Mouse (Mus musculus): ENCODE data around the gene Zdhhc4. TPM values are rescaled to one million over a fixed set of nuclear protein-coding genes. Genes with fewer than 3 reads are reported as not detected.

The Zdhhc4 gene
- total RNA-seq (2017), result 34.3 and 39.5 TPM in 2 replicates

DNA sequence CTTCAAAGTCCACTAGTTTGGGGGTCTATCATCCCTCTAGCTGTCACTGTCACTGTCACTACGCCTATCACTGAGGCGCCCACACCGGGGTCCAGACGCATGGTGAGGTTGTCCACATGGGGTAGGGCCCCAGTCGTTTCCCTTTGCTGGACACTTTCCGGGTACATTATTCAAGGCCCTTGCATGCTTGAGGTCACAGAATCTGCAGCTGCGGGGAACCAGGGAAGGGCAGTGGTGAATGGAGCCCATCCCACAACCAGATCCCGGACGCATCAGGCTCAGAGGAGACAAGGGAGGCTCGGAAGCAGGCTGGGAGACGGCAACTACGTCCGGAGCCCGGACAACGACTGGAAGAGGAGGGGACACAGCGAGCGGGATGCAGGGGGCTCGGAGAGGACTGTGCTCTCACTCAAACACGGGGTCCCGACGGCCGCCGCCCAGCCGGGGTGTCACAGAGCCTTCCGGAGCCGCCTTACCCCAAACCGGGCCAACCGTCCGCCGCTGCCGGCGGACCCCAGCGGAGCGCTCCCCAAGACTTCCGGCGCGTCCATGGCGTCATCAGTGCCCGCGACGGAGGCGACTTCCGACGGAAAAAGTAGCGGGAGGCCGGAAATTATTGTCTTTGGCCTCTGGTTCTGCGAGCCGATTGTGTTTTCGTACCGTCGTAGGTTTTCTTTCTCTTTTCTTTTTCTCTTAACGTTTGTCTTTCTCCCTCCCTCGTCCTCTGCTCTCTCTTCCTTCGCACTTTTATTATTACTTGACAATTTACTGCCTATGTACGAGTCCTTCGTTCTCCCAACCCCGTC is at the start of gene Zdhhc4:
TSS of gene Zdhhc4 (minus strand) at position 567 of the 806 bp plus-strand sequence.
- peak; percentile 76 for ATAC-seq (replicated peaks in 1 of 2; ENCODE audit: insufficient read depth in 1 of 2, low FRiP score in 2 of 2, low TSS enrichment in 1 of 2, low read depth in 1 of 2, poor library complexity in 2 of 2, severe bottlenecking in 2 of 2)

DNA sequence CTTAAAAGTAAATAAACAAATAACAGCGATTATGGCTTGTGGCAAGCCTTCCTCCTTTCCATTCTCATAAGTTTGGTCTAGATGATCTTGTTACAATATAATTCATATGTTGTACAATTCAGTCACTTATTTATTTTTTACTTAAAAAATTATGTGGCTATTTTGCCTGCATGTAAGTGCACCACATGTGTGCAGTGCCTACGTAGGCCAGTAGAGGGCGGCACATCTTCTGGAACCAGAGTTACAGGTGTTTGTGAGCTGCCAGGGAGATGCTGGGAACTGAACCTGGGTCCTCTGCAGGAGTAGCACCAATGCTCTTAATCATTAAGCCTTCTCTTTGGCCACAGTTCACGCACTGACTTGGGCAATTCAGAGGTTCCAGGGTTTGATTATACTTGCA is 47.1 kb upstream of the Zdhhc4 start:
- no peak for ATAC-seq (replicated peaks in 1 of 2; ENCODE audit: insufficient read depth in 1 of 2, low FRiP score in 2 of 2, low TSS enrichment in 1 of 2, low read depth in 1 of 2, poor library complexity in 2 of 2, severe bottlenecking in 2 of 2)

GRCm38 (mm10) chr5:143375242-143375641 is 46.2 kb upstream of the Zdhhc4 start:
- peak; percentile 69 to 75 for ATAC-seq (replicated peaks in 1 of 2; ENCODE audit: insufficient read depth in 1 of 2, low FRiP score in 2 of 2, low TSS enrichment in 1 of 2, low read depth in 1 of 2, poor library complexity in 2 of 2, severe bottlenecking in 2 of 2)

- ATAC-seq (replicated peaks in 1 of 2; ENCODE audit: insufficient read depth in 1 of 2, low FRiP score in 2 of 2, low TSS enrichment in 1 of 2, low read depth in 1 of 2, poor library complexity in 2 of 2, severe bottlenecking in 2 of 2), result no peak
Measured at GRCm38 (mm10) chr5:143372818-143373217, 43.8 kb upstream of the Zdhhc4 start.

DNA sequence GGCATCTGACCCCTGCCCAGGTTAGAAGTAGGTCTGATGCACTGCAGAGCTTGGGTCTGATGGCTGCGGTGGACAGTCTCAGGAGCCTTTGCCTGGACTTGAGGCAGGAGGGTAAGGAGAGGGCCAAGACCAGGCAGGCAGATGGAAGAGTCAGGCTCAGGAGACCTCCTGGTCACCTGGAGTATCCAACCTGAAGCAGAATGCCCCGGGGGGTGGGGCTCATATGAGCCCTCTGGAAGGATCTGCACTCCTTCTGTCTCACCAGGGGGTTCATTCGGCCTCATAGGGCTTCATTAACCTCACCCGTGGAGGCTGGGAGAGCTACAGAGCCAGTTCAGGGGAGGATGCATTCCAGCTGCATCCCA is 42.1 kb upstream of the Zdhhc4 start:
- no peak for ATAC-seq (replicated peaks in 1 of 2; ENCODE audit: insufficient read depth in 1 of 2, low FRiP score in 2 of 2, low TSS enrichment in 1 of 2, low read depth in 1 of 2, poor library complexity in 2 of 2, severe bottlenecking in 2 of 2)

- no peak for ATAC-seq (replicated peaks in 1 of 2; ENCODE audit: insufficient read depth in 1 of 2, low FRiP score in 2 of 2, low TSS enrichment in 1 of 2, low read depth in 1 of 2, poor library complexity in 2 of 2, severe bottlenecking in 2 of 2)
Measured at GRCm38 (mm10) chr5:143370416-143371145, 41.5 kb upstream of the Zdhhc4 start.

- no peak for ATAC-seq (replicated peaks in 1 of 2; ENCODE audit: insufficient read depth in 1 of 2, low FRiP score in 2 of 2, low TSS enrichment in 1 of 2, low read depth in 1 of 2, poor library complexity in 2 of 2, severe bottlenecking in 2 of 2)
Measured at GRCm38 (mm10) chr5:143369611-143370255, 40.7 kb upstream of the Zdhhc4 start.

DNA sequence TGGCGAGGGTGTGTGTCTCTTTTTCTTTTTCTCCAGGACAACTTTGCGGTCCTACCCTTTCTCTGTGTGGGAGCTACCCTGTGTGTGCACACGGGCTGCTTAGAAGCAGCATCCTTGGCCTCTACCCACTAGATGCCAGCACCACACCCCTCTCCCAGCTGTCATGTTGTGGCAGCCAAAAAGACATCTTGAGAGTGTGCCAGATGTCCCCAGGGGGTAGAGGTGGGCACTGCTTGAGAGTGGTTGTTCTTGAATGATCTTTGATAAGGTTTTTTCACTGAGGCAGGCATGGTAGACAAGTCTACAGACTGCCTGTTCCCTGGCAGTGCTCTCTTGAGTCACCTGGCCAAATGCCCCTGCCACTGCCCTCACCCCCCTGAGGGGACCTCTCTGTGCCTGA is 38.9 kb upstream of the Zdhhc4 start:
- ATAC-seq (replicated peaks in 1 of 2; ENCODE audit: insufficient read depth in 1 of 2, low FRiP score in 2 of 2, low TSS enrichment in 1 of 2, low read depth in 1 of 2, poor library complexity in 2 of 2, severe bottlenecking in 2 of 2), result no peak

DNA sequence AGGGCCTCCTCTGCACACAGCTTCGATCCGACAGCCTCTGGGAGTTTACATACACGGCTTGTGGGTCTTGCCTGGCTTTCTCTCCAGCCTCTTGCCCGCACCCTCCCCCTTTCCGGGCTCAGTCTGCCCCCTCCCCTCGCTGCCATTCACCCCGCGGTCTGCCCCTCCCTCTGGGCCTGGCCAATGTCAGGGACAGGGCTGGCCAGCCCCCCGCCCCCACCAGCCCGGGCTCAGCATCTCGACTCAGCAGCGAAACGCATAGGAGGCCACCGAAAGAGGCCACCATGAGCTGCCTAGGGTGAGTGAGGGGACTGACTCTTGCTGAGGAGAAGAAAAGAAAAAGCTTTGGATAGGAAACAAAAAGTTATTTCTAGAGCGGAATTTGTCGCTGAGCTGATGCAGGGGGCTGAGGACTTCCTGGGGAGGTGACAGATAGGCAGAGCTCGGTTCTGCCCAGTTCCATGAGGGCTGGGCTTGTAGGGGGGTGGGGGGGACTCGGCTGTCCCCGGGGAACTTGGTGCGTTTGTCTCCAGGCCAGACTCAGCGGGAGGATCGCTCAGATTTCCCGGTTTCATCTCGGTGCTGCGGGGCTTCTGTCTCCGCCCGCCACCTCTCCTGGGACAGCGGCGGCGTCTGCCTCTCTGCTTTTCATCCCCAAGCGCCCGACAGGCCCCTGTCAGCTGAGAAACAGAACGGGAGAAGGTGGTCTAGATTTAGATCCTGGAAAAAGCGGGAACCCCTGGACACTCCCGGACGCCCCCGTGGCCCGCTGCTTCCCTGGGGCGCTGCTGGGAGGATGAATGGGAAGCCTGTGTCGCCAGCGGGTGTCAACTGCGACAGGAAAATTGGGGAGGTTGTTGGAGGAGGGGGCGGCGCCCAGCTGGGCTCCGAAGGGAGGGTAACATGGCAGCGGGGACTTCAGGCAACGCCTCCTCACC is 34.9 kb upstream of the Zdhhc4 start:
- peak; percentile 6 to 14; a peak in 1 of 4 replicates for ATAC-seq (replicated peaks in 1 of 2; ENCODE audit: insufficient read depth in 1 of 2, low FRiP score in 2 of 2, low TSS enrichment in 1 of 2, low read depth in 1 of 2, poor library complexity in 2 of 2, severe bottlenecking in 2 of 2)

- no peak for ATAC-seq (replicated peaks in 1 of 2; ENCODE audit: insufficient read depth in 1 of 2, low FRiP score in 2 of 2, low TSS enrichment in 1 of 2, low read depth in 1 of 2, poor library complexity in 2 of 2, severe bottlenecking in 2 of 2)
Measured at GRCm38 (mm10) chr5:143361428-143361827, 32.4 kb upstream of the Zdhhc4 start.

- ATAC-seq (replicated peaks in 1 of 2; ENCODE audit: insufficient read depth in 1 of 2, low FRiP score in 2 of 2, low TSS enrichment in 1 of 2, low read depth in 1 of 2, poor library complexity in 2 of 2, severe bottlenecking in 2 of 2), result no peak; a peak in 1 of 4 replicates
Measured at GRCm38 (mm10) chr5:143360000-143360399, 30.9 kb upstream of the Zdhhc4 start.

DNA sequence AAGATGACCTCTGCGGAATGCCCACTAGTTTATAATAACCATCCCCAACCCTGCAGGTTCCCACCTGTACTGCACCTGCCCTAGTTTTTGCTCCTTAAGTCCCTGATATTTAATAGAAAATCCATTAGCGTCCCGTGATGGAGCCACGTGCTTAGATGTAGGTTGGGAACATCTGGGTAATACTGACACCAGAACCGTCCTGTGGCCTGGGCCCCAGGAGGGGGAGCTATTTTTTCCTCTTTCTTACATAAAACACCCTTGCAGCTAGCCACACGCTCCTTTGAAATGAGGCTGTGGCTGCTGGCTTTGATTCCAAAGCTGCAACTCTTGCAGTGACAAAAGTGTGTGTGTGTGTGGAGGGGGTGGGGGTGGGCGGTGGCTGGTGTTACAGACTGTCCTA is 30.2 kb upstream of the Zdhhc4 start:
- no peak for ATAC-seq (replicated peaks in 1 of 2; ENCODE audit: insufficient read depth in 1 of 2, low FRiP score in 2 of 2, low TSS enrichment in 1 of 2, low read depth in 1 of 2, poor library complexity in 2 of 2, severe bottlenecking in 2 of 2)

DNA sequence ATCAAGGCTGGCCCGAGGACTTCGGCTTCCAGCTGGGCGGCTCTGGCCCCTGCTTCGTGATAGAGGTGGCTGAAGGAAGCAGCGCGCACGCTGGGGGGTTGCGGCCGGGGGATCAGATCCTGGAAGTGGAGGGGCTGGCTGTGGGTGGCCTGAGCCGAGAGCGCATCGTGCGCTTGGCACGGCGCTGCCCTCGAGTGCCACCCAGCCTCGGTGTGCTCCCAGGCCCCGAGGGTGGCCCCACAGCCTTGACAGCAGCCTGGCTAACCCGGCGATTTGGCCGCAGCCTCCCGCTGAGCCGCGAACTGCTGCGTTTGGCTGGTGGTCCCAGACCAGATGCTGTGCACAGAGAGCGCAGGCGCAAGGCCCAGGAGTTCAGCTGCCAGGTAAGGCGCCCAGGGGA is 28.5 kb upstream of the Zdhhc4 start:
- no peak for ATAC-seq (replicated peaks in 1 of 2; ENCODE audit: insufficient read depth in 1 of 2, low FRiP score in 2 of 2, low TSS enrichment in 1 of 2, low read depth in 1 of 2, poor library complexity in 2 of 2, severe bottlenecking in 2 of 2)

- ATAC-seq (replicated peaks in 1 of 2; ENCODE audit: insufficient read depth in 1 of 2, low FRiP score in 2 of 2, low TSS enrichment in 1 of 2, low read depth in 1 of 2, poor library complexity in 2 of 2, severe bottlenecking in 2 of 2), result no peak
Measured at GRCm38 (mm10) chr5:143356686-143357388, 27.8 kb upstream of the Zdhhc4 start, which contains the start of gene Grid2ip. Grid2ip (plus strand) TSS chr5:143357338.

DNA sequence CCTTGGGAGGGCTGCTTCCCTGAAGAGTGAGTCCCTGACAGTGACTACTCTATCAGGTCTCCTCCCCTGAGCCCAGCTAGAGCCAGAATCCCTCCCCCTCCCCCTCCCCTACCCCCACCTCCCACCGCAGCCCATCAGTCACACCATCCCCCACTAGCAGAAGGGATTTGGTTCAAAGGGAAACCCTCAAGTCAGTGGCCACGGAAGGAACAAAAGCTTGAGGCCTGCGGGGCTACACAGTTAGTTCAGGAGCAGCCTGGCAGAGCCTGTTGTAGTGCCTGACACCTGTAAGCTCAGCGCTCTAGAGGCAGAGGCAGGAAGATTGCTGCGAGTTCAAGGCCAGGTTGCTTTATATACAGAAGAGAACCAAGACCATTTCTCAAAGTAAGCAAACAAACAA is 27.0 kb upstream of the Zdhhc4 start:
- no peak for ATAC-seq (replicated peaks in 1 of 2; ENCODE audit: insufficient read depth in 1 of 2, low FRiP score in 2 of 2, low TSS enrichment in 1 of 2, low read depth in 1 of 2, poor library complexity in 2 of 2, severe bottlenecking in 2 of 2)

DNA sequence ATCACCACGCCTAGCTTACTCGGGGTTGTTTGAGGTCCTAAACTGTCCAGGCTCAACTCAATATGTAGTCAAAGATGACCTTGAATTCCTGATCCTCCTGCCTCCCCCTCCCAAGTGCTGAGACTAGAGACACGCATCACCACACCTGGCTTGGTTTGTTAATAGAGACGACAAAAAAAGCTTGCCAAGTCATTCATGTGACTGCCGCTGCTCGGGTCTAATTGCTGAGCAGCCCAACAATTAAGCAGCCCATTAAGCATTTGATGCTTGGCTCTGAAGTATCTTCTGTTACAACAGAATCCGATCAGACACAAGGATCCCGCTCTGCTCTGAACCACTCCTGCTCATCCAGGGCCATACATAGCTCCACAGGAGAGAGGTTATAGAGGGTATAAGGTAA is 17.3 kb upstream of the Zdhhc4 start:
- ATAC-seq (replicated peaks in 1 of 2; ENCODE audit: insufficient read depth in 1 of 2, low FRiP score in 2 of 2, low TSS enrichment in 1 of 2, low read depth in 1 of 2, poor library complexity in 2 of 2, severe bottlenecking in 2 of 2), result no peak

GRCm38 (mm10) chr5:143339603-143340002 is 10.5 kb upstream of the Zdhhc4 start:
- no peak for ATAC-seq (replicated peaks in 1 of 2; ENCODE audit: insufficient read depth in 1 of 2, low FRiP score in 2 of 2, low TSS enrichment in 1 of 2, low read depth in 1 of 2, poor library complexity in 2 of 2, severe bottlenecking in 2 of 2)
